Mouse (Mus musculus): Measurements from ENCODE around the gene Ccl2. TPM values are rescaled to one million over a fixed set of nuclear protein-coding genes. Genes with fewer than 3 reads are reported as not detected.

Gene Ccl2
- 5.0 and 6.5 TPM in 2 replicates for polyA plus RNA-seq (2015; fragmentation: Nextera tagmentation; extraction: Ambion mirVana)

GRCm38 (mm10) chr11:82035356-82035755, at the start of gene Ccl2:
Gene Ccl2 (plus strand): TSS chr11:82035571.
- peak; percentile 72 for ATAC-seq (ENCODE audit: insufficient number of reproducible peaks, low FRiP score, low TSS enrichment, low read depth)
- no peak within 1 kb of the TSS for H3K9ac ChIP-seq
- H3K9me3 ChIP-seq (replicated peaks) = no peaks in the 10 kb centered on the region
- H3K27ac ChIP-seq (replicated peaks) = no peak within 1 kb of the TSS
- H3K27me3 ChIP-seq = peaks cover 3% of the 10 kb centered on the region; the same call in 1 of the 2 replicates
- WGBS = 20% methylated on average over 5 of the region's 5 CpGs
- no peaks in the 10 kb centered on the region for H3K36me3 ChIP-seq
- peaks cover 21% of the 10 kb centered on the region for H3K4me1 ChIP-seq
- H3K4me3 ChIP-seq (replicated peaks) = no peak within 1 kb of the TSS
- H3K4me2 ChIP-seq (replicated peaks) = no peak within 1 kb of the TSS

GRCm38 (mm10) chr11:81996172-81996841, 39.1 kb upstream of the Ccl2 start:
- Histone ChIP-seq H3K27me3 (peaks cover 12% of the 10 kb centered on the region), H3K27ac (replicated peaks) (no peak overlapping the region), H3K4me1 (no peaks in the 10 kb centered on the region), H3K9ac (no peak overlapping the region), H3K9me3 (replicated peaks) (no peaks in the 10 kb centered on the region), H3K4me2 (replicated peaks) (no peak overlapping the region), H3K4me3 (replicated peaks) (no peak overlapping the region), H3K36me3 (no peaks in the 10 kb centered on the region)
- 35% methylated on average over 10 of the region's 10 CpGs for WGBS
- ATAC-seq (ENCODE audit: insufficient number of reproducible peaks, low FRiP score, low TSS enrichment, low read depth) = peak; percentile 54; the same call in 1 of the 2 replicates

GRCm38 (mm10) chr11:81997085-81997484, 38.3 kb upstream of the Ccl2 start:
- Histone ChIP-seq H3K36me3 (no peaks in the 10 kb centered on the region), H3K9me3 (replicated peaks) (no peaks in the 10 kb centered on the region), H3K27me3 (peaks cover 12% of the 10 kb centered on the region), H3K9ac (no peak overlapping the region), H3K4me2 (replicated peaks) (no peak overlapping the region), H3K27ac (replicated peaks) (no peak overlapping the region), H3K4me1 (no peaks in the 10 kb centered on the region), H3K4me3 (replicated peaks) (no peak overlapping the region)
- ATAC-seq (ENCODE audit: insufficient number of reproducible peaks, low FRiP score, low TSS enrichment, low read depth) = no peak
- WGBS = 88% methylated on average over 5 of the region's 5 CpGs

- H3K9ac ChIP-seq = no peak overlapping the region
- no peaks in the 10 kb centered on the region for H3K4me1 ChIP-seq
- WGBS = 76% methylated on average over 3 of the region's 3 CpGs
- H3K4me2 ChIP-seq (replicated peaks) = no peak overlapping the region
- ATAC-seq (ENCODE audit: insufficient number of reproducible peaks, low FRiP score, low TSS enrichment, low read depth) = no peak
- H3K27ac ChIP-seq (replicated peaks) = no peak overlapping the region
- H3K36me3 ChIP-seq = no peaks in the 10 kb centered on the region
- H3K9me3 ChIP-seq (replicated peaks) = no peaks in the 10 kb centered on the region
- H3K27me3 ChIP-seq = peaks cover 12% of the 10 kb centered on the region
- no peak overlapping the region for H3K4me3 ChIP-seq (replicated peaks)
These were observed 36.7 kb upstream of the Ccl2 start for GRCm38 (mm10) chr11:81998646-81999045.

- Histone ChIP-seq H3K4me2 (replicated peaks) (no peak overlapping the region), H3K4me3 (replicated peaks) (no peak overlapping the region), H3K27me3 (peaks cover 12% of the 10 kb centered on the region), H3K9me3 (replicated peaks) (no peaks in the 10 kb centered on the region), H3K9ac (no peak overlapping the region), H3K36me3 (no peaks in the 10 kb centered on the region), H3K27ac (replicated peaks) (no peak overlapping the region), H3K4me1 (no peaks in the 10 kb centered on the region)
- ATAC-seq (ENCODE audit: insufficient number of reproducible peaks, low FRiP score, low TSS enrichment, low read depth) = no peak
- WGBS = 83% methylated on average over 4 of the region's 4 CpGs
These were observed 35.9 kb upstream of the Ccl2 start for GRCm38 (mm10) chr11:81999469-81999868.

GRCm38 (mm10) chr11:82000581-82000980, 34.8 kb upstream of the Ccl2 start:
- H3K9ac ChIP-seq = no peak overlapping the region
- H3K4me3 ChIP-seq (replicated peaks) = no peak overlapping the region
- no peak overlapping the region for H3K27ac ChIP-seq (replicated peaks)
- ATAC-seq (ENCODE audit: insufficient number of reproducible peaks, low FRiP score, low TSS enrichment, low read depth) = no peak
- no peaks in the 10 kb centered on the region for H3K4me1 ChIP-seq
- H3K9me3 ChIP-seq (replicated peaks) = no peaks in the 10 kb centered on the region
- WGBS = 33% methylated on average over 5 of the region's 5 CpGs
- H3K4me2 ChIP-seq (replicated peaks) = no peak overlapping the region
- no peaks in the 10 kb centered on the region for H3K36me3 ChIP-seq
- peaks cover 12% of the 10 kb centered on the region for H3K27me3 ChIP-seq

- Histone ChIP-seq H3K4me2 (replicated peaks) (no peak overlapping the region), H3K9me3 (replicated peaks) (no peaks in the 10 kb centered on the region), H3K9ac (no peak overlapping the region), H3K36me3 (no peaks in the 10 kb centered on the region), H3K27ac (replicated peaks) (no peak overlapping the region), H3K27me3 (peaks cover 3% of the 10 kb centered on the region; the same call in 1 of the 2 replicates), H3K4me1 (no peaks in the 10 kb centered on the region), H3K4me3 (replicated peaks) (no peak overlapping the region)
- WGBS = 70% methylated on average over 2 of the region's 2 CpGs
- no peak for ATAC-seq (ENCODE audit: insufficient number of reproducible peaks, low FRiP score, low TSS enrichment, low read depth)
These were observed 30.6 kb upstream of the Ccl2 start for GRCm38 (mm10) chr11:82004810-82005209.

- H3K36me3 ChIP-seq = no peaks in the 10 kb centered on the region
- peaks cover 3% of the 10 kb centered on the region; the same call in 1 of the 2 replicates for H3K27me3 ChIP-seq
- H3K9me3 ChIP-seq (replicated peaks) = no peaks in the 10 kb centered on the region
- 0 out of 2 replicates have a peak, but pooled peaks cover 8% of the 10 kb centered on the region for H3K4me1 ChIP-seq
- 33% methylated on average over 12 of the region's 12 CpGs for whole genome bisulfite sequencing
- no peak overlapping the region for H3K4me3 ChIP-seq (replicated peaks)
- H3K4me2 ChIP-seq (replicated peaks) = no peak overlapping the region
- H3K9ac ChIP-seq = no peak overlapping the region
- no peak overlapping the region for H3K27ac ChIP-seq (replicated peaks)
- no peak for ATAC-seq (ENCODE audit: insufficient number of reproducible peaks, low FRiP score, low TSS enrichment, low read depth)
These were observed 28.5 kb upstream of the Ccl2 start for GRCm38 (mm10) chr11:82006796-82007423.

GRCm38 (mm10) chr11:82010115-82010514, 25.3 kb upstream of the Ccl2 start:
- 0 out of 2 replicates have a peak, but pooled peaks cover 14% of the 10 kb centered on the region for H3K4me1 ChIP-seq
- 86% methylated on average over 3 of the region's 3 CpGs for WGBS
- no peak overlapping the region for H3K4me2 ChIP-seq (replicated peaks)
- no peak for ATAC-seq (ENCODE audit: insufficient number of reproducible peaks, low FRiP score, low TSS enrichment, low read depth)
- no peak overlapping the region for H3K4me3 ChIP-seq (replicated peaks)
- no peak overlapping the region for H3K9ac ChIP-seq
- H3K27me3 ChIP-seq = peaks cover 3% of the 10 kb centered on the region; the same call in 1 of the 2 replicates
- no peaks in the 10 kb centered on the region for H3K36me3 ChIP-seq
- no peak overlapping the region for H3K27ac ChIP-seq (replicated peaks)
- H3K9me3 ChIP-seq (replicated peaks) = no peaks in the 10 kb centered on the region

GRCm38 (mm10) chr11:82011411-82012193, 23.8 kb upstream of the Ccl2 start:
- Histone ChIP-seq H3K9me3 (replicated peaks) (no peaks in the 10 kb centered on the region), H3K4me3 (replicated peaks) (no peak overlapping the region), H3K27ac (replicated peaks) (no peak overlapping the region), H3K4me2 (replicated peaks) (no peak overlapping the region), H3K4me1 (0 out of 2 replicates have a peak, but pooled peaks cover 14% of the 10 kb centered on the region), H3K9ac (no peak overlapping the region), H3K27me3 (peaks cover 3% of the 10 kb centered on the region; the same call in 1 of the 2 replicates), H3K36me3 (no peaks in the 10 kb centered on the region)
- 43% methylated on average over 8 of the region's 8 CpGs for WGBS
- no peak; the same call in none of the 2 replicates for ATAC-seq (ENCODE audit: insufficient number of reproducible peaks, low FRiP score, low TSS enrichment, low read depth)

GRCm38 (mm10) chr11:82013756-82014155, 21.6 kb upstream of the Ccl2 start:
- 68% methylated on average over 1 of the region's 1 CpGs for WGBS
- H3K36me3 ChIP-seq = no peaks in the 10 kb centered on the region

More at GRCm38 (mm10) chr11:82013756-82014155, 21.6 kb upstream of the Ccl2 start:
- Histone ChIP-seq H3K9ac (no peak overlapping the region), H3K4me1 (0 out of 2 replicates have a peak, but pooled peaks cover 14% of the 10 kb centered on the region), H3K27ac (replicated peaks) (no peak overlapping the region), H3K4me3 (replicated peaks) (no peak overlapping the region), H3K27me3 (no peaks in the 10 kb centered on the region), H3K4me2 (replicated peaks) (no peak overlapping the region), H3K9me3 (replicated peaks) (no peaks in the 10 kb centered on the region)
- no peak for ATAC-seq (ENCODE audit: insufficient number of reproducible peaks, low FRiP score, low TSS enrichment, low read depth)
